Mouse (Mus musculus) layer of hippocampus, adult 9-10 months (tissue): ENCODE measurements around the gene Armc7.
A peak's percentile ranks its signal among the peaks of the same experiment; 100 is the strongest.
"Not testable (repeated sequence)": the region's sequence is repeated elsewhere in the genome, so short reads cannot be mapped to it uniquely, and the experiment has no call there.

ENCODE experiments used
- DNase-seq: peaks from one replicate; pipeline ENCODE4 v3.0.0; 2022; ENCODE audit warnings: low spot score

Gene Armc7

GRCm38 (mm10) chr11:115491356-115492083 is 16.1 kb downstream of the Armc7 start, which contains the start of gene Nt5c:
Gene Nt5c, minus strand, starts transcription at chr11:115491862.
- DNase-seq = peak; percentile 72

GRCm38 (mm10) chr11:115492387-115492786 is 16.9 kb downstream of the Armc7 start:
- DNase-seq = no peak

GRCm38 (mm10) chr11:115496559-115496958 is 21.1 kb downstream of the Armc7 start:
- not testable (repeated sequence) for DNase-seq

GRCm38 (mm10) chr11:115502636-115503035 is 27.2 kb downstream of the Armc7 start:
- no peak for DNase-seq

GRCm38 (mm10) chr11:115506586-115506985 is 31.1 kb downstream of the Armc7 start:
- no peak for DNase-seq

- DNase-seq = no peak
Measured at GRCm38 (mm10) chr11:115508061-115508460, 32.6 kb downstream of the Armc7 start.

- no peak for DNase-seq
Measured at GRCm38 (mm10) chr11:115509773-115510506, 34.5 kb downstream of the Armc7 start.

- DNase-seq = no peak
Measured at GRCm38 (mm10) chr11:115510507-115510888, 35.0 kb downstream of the Armc7 start.

GRCm38 (mm10) chr11:115511121-115511520 is 35.7 kb downstream of the Armc7 start:
- DNase-seq = no peak

GRCm38 (mm10) chr11:115512004-115512403 is 36.5 kb downstream of the Armc7 start:
- no peak for DNase-seq

- DNase-seq = no peak
Measured at GRCm38 (mm10) chr11:115512407-115513183, 37.1 kb downstream of the Armc7 start.

- no peak for DNase-seq
Measured at GRCm38 (mm10) chr11:115513271-115514237, 38.1 kb downstream of the Armc7 start.

- peak; percentile 100 for DNase-seq
Measured at GRCm38 (mm10) chr11:115514238-115514663, 38.8 kb downstream of the Armc7 start, which contains the start of gene Jpt1. Gene Jpt1, minus strand, starts transcription at chr11:115514387.

GRCm38 (mm10) chr11:115515021-115515420 is 39.6 kb downstream of the Armc7 start:
- DNase-seq = no peak

GRCm38 (mm10) chr11:115516942-115517341 is 41.5 kb downstream of the Armc7 start:
- no peak for DNase-seq

- no peak for DNase-seq
Measured at GRCm38 (mm10) chr11:115518693-115519092, 43.2 kb downstream of the Armc7 start.

GRCm38 (mm10) chr11:115519581-115519980 is 44.1 kb downstream of the Armc7 start:
- DNase-seq = no peak

GRCm38 (mm10) chr11:115520218-115520617 is 44.8 kb downstream of the Armc7 start:
- no peak for DNase-seq

- no peak for DNase-seq
Measured at GRCm38 (mm10) chr11:115521080-115521479, 45.6 kb downstream of the Armc7 start.

GRCm38 (mm10) chr11:115522238-115522637 is 46.8 kb downstream of the Armc7 start:
- DNase-seq = no peak

- DNase-seq = no peak
Measured at GRCm38 (mm10) chr11:115522703-115523102, 47.2 kb downstream of the Armc7 start.
